Mouse (Mus musculus) large intestine, adult 2 months (tissue): ENCODE measurements at regions not wholly inside any gene's neighbourhood (a gene's known extent, or its start where the extent isn't known, plus 50 kb on each side); places are given as distances from the start of the nearest gene placed in this dataset.

Source experiments
- DNase-seq: peaks from one replicate; pipeline ENCODE4 v3.0.0-alpha.2; 2012; ENCODE audit warnings: low read depth, low spot score
- WGBS: fragments of 180-500 bp; shearing (Covaris S2); methylation state at CpG from one replicate; pipeline ENCODE4 v1.1.7; 2018; 5-methylcytosine and 5-hydroxymethylcytosine counted together

DNA sequence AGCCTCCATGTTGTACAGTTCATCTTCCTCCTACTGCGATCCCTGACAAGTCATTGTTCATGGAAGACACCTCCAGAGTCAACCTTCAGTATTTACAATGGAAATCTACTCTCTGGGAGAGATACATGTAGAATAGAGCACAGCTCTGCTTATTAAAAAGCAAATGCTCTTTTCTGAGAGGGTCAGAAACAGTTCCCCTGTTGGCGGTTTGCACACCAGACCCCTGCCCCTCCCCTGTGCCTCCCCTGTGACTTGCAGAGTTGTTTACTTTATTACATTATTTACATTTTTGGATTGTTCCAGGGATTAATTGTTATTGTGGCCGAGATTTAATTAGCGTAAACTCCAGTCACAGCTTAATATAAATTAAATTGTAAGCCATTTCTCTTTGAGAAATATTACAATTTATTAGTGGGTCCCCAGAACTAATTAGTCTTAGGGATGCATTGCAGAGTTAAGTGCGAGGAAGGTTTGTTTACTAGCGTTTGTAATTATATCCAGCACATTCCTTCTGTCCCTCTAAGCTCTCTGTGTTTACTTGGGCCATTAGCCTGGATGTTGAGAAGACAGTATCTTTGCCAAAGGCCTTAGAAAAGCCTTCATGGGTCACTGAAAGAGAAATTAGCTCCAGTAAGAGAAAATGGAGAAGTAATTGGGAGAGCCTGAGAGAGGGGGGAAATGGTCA, 337.6 kb upstream of the Sel1l start:
- DNase-seq = no peak
- 56% methylated on average over 6 of the region's 6 CpGs for WGBS

DNA sequence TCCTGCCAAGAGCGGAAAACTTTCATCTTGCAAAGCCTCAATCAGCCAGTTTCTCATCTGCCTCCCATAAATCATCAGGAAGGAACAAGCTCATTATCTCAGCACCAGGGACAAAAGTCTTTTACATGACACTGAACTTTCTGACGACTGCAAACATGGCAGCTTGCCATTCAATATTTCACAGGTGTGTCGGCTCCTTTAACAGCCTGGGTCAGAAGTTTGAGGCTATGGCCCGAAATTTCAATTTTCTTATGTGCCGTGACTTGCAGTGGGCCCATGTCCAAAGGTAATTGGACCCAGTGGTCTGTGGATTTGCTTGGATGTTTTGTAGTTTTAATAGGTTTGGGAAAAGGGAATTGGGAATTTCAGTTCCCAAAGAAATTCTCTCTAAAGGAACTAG, 330.3 kb upstream of the Sel1l start:
- DNase-seq = no peak
- 30% methylated on average over 5 of the region's 5 CpGs for WGBS

DNA sequence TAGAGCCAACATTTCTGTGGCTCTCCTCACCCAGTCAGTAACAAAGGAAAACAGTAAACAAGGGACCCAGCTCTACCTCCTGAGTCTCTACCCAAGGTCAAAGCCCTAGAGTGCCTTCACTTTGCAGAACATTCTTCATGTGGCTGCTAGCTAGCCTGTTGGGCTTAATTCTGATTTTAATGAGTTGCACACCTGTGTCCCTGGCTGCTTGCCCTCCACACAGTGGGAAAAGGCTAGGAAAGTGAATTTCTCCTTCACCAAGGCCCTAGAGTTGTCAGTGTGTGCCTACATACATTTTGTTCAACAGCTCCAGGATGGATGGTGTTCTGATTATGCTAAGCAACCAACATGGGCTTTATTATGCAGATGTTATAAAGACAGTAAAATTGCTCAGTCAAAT, 307.8 kb upstream of the Sel1l start:
- no peak for DNase-seq

DNA sequence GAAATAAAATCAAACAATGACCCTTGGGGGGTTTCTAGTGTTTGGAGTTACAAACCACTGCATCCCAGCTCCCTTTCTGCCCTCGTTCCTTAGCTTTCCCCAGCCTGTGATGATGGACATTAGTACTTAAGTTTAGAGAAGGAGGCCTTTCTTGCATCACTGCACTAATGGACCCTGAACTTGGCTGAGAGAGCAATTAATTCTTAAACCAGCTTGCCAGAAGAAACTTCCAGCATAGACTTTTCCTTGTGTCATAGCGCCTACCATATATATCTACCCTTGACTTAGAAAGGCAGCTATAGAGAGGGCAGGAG, 303.9 kb upstream of the Sel1l start:
- no peak for DNase-seq
- 76% methylated on average over 2 of the region's 2 CpGs for WGBS

DNA sequence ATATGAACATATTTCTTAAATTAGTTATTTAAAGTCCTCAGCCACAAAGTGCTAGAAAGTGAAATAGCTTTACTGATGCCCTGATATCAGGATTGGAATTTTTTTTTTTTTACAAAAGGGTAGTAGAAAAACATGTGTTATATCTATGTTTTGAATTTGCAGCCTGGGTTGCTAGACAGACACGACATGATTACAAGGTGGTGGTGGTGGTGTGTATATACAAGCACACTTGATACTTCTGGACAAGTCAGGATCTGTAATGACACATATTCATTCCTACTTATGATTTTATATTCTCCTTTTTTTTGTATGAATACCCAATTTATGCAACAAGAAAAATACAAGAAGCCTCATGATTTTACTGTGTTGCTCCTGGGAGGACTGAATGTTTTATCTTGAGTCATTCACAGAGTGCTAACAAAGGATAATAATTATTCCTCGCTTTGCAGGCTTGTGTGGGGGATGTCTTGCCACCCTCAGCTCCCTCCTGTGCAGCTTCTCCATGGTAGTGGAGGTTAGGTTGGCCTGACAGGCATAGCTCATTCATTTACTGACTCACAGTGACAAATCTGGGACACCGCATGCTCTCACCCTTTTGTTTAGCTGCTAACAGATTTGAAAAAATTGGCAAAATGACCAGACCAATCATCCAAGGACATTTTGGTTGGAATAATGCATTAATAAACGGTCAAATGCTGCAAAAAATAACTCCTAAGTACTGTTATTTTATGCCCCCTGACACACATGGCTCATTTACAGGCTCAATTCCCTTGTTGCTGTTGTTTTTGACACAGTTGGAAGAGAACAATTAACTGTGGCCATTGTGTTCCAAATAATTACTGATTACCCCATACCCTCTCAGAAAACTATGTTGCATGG, 303.3 kb upstream of the Sel1l start:
- no peak for DNase-seq
- 57% methylated on average over 4 of the region's 4 CpGs for WGBS

DNA sequence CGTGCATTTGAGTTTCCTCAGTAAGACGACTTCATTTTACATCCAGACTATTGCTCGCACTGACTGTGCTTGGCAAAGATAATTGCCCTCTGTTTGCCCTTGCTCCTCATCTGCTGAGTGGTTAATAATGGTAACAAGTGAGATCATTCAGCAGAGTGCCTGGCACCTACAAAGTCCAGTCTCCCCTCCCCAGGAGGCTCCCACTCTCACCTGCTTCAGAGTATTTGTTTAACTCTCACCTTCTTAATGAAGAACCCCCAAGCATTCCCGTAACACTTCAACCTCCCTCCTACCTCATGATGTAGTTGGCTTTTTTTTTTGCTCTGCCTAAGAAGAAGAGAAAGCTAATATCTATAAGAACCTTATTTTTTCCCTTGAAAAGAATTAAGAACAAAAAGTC, 288.6 kb upstream of the Sel1l start:
- 44% methylated on average over 4 of the region's 4 CpGs for WGBS
- no peak for DNase-seq

DNA sequence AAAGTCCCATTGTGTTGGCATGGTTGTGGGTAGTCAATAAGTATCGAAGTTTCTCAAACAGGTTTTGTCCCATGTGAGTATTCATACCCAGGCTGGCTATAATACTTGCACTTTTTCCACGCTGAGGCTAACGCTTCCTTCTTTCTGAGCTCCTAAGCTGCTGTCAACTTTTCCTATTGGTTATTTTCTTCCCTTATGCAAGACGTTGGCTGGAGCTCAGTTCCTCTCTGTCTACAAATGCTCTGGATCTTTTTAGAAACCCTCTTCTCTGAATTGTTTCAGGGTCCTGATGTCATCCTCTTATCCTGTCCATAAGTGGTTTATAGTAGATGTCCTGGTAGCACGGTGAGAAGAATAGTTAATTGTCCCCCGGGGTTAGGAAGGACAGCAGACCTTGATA, 278.7 kb upstream of the Sel1l start:
- DNase-seq = no peak
- 77% methylated on average over 6 of the region's 6 CpGs for WGBS

DNA sequence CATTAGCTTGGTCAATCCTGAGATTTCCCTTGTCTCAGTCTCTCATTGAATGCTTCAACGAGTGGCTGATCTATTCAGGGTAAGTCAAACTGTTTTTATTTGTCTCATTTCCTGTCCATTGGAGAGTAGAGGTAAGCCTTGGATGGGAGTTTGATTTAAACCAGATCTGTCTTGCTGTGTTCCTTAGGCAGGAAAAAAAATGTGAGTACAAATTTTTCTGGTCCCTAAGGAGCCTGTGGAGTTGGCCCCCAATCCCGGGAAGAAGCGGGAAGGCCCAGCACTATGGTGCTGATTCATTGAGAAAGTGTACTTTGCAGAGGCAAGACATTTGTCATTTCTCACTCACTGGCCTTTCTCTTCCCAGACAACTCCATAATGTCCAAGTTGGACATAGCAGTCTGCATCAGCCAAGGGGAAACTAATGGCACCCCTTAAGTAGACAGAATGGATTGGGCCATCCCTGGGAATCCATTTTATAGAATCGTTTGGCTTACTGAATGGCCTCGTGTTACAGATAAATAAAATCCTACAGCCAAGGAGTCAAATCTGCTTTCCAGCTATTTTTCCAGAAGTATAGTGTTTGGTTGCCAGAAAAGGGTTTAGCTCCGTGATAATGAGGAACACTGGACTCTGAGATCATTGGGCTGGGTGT, 271.3 kb upstream of the Sel1l start:
- DNase-seq = no peak
- WGBS = 65% methylated on average over 6 of the region's 6 CpGs

- 50% methylated on average over 3 of the region's 3 CpGs for WGBS
- DNase-seq = no peak
These were observed 260.7 kb upstream of the Sel1l start for GRCm38 (mm10) chr12:92109615-92110014.

GRCm38 (mm10) chr12:92100080-92100479, 251.1 kb upstream of the Sel1l start:
- DNase-seq = no peak
- WGBS = 76% methylated on average over 4 of the region's 4 CpGs

GRCm38 (mm10) chr12:92092794-92093365, 243.9 kb upstream of the Sel1l start:
- DNase-seq = no peak
- 60% methylated on average over 10 of the region's 10 CpGs for WGBS

DNA sequence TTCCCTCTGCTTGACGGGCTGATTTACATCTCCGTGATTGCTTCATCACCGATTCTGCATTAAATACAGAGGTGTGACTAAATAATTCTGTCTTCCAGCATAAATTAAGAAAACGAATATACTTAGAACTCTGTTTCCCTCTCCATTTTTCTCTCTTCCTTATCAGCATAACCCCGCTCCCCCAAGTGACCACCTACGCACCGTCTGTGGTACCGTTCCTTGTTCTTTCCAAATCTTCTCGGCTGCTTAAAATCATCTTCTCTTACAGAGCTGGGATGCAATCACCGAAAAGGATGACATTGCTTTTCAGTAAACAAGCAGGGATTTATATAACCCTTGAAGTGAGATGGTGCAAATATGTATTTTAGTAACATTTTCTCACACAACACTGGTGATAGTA, 224.3 kb upstream of the Sel1l start:
- 88% methylated on average over 10 of the region's 10 CpGs for WGBS
- no peak for DNase-seq

GRCm38 (mm10) chr12:92062731-92063130, 213.8 kb upstream of the Sel1l start:
- WGBS = 69% methylated on average over 4 of the region's 4 CpGs
- DNase-seq = no peak

- DNase-seq = no peak
- WGBS = 66% methylated on average over 1 of the region's 1 CpGs
These were observed 191.5 kb upstream of the Sel1l start for GRCm38 (mm10) chr12:92040481-92040880.

GRCm38 (mm10) chr12:92029192-92029591, 180.2 kb upstream of the Sel1l start:
- DNase-seq = no peak
- WGBS = 73% methylated on average over 2 of the region's 2 CpGs

GRCm38 (mm10) chr12:92028354-92028753, 179.4 kb upstream of the Sel1l start:
- no peak for DNase-seq
- WGBS = 53% methylated on average over 7 of the region's 7 CpGs

GRCm38 (mm10) chr12:92024461-92025218, 175.7 kb upstream of the Sel1l start:
- WGBS = 73% methylated on average over 4 of the region's 4 CpGs
- DNase-seq = no peak

DNA sequence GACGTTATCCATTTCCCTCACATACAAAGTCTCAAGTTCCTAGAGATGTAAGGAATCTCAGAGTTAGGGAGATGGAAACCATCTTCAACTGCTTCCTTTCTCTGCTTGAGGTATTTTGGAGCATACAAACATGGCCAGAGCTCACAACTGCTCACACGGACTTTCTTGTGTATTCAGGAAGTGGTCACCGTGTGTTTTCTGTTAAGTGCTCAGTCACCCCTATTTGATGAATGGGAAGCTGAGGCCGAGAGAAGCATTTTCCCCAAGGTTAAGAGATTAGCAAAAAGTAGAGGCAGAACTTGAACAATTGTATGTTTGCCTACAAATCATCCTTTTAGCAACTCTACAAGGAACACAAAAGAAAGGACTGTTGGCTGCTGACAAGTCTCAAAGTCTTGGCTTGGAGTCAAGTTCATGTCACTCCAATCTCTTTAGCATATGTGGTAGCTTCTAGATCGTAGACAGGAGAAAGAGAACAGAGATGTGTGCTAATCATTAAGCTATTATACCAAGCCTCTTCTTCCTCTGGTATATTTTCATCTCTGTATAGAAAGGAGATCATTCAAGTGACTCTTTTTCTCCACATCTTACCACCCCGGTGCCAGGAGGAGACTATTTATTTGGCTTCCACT, 170.8 kb upstream of the Sel1l start:
- 57% methylated on average over 6 of the region's 6 CpGs for WGBS

GRCm38 (mm10) chr12:92015373-92015772, 166.4 kb upstream of the Sel1l start:
- DNase-seq = no peak
- 89% methylated on average over 2 of the region's 2 CpGs for WGBS

More for the DNA sequence above, 170.8 kb upstream of the Sel1l start:
- no peak for DNase-seq
